Mouse (Mus musculus): ENCODE data around the gene Gm10945. TPM values are rescaled to one million over a fixed set of nuclear protein-coding genes. Genes with fewer than 3 reads are reported as not detected.
A peak's percentile ranks its signal among the peaks of the same experiment; 100 is the strongest.

Gene Gm10945
- polyA plus RNA-seq, 1 experiment from 2014 or later = not detected

DNA sequence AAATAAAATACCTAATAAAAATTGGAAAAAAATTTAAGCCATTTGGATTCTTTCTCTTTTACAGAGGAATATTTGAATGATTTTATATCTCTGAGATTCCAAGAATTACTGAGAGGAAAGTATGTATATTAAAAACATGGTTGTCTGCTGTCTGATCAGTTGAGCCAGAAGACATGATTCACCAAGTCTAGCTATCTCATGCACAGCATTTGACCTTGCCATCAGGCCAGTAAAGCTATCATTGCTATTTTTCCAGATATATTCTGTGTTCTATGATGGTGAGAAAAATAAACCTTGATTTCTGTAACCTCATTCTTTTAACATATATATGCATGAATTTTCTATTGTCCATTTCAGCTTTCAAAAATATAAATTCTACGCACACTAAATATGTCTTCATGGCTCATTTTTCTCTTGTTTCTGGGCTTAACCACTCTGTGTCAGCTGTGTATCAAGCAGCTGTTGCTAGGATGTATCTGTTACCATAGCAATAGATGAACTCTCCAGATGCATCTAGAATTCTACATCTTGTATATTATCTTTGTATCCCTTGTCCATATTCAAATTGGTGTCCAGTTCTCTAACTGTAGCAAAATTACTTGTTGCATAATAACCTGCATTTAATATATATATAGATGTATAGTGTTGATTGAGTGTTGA is 56.2 kb downstream of the Gm10945 start:
- no peak overlapping the region for H3K9ac ChIP-seq (ENCODE audit: low read length)
- no peak overlapping the region for H3K4me3 ChIP-seq (ENCODE audit: low read depth, low read length)
- no peaks in the 10 kb centered on the region for H3K27me3 ChIP-seq (replicated peaks; ENCODE audit: control insufficient read depth, insufficient read depth, low read length)
- no peak for ATAC-seq
- DNase-seq (ENCODE audit: low spot score) = peak; percentile 10
- no peak overlapping the region for H3K4me2 ChIP-seq (ENCODE audit: low read length)
- no peaks in the 10 kb centered on the region for H3K9me3 ChIP-seq (replicated peaks; ENCODE audit: control insufficient read depth, low read length)
- no peaks in the 10 kb centered on the region for H3K4me1 ChIP-seq (ENCODE audit: control insufficient read depth, insufficient read depth, low read length)
- no peaks in the 10 kb centered on the region for H3K36me3 ChIP-seq (ENCODE audit: control insufficient read depth, insufficient read depth, low read length)
- WGBS = 95% methylated on average over 1 of the region's 1 CpGs
- H3K27ac ChIP-seq (ENCODE audit: low read depth, low read length) = no peak overlapping the region

DNA sequence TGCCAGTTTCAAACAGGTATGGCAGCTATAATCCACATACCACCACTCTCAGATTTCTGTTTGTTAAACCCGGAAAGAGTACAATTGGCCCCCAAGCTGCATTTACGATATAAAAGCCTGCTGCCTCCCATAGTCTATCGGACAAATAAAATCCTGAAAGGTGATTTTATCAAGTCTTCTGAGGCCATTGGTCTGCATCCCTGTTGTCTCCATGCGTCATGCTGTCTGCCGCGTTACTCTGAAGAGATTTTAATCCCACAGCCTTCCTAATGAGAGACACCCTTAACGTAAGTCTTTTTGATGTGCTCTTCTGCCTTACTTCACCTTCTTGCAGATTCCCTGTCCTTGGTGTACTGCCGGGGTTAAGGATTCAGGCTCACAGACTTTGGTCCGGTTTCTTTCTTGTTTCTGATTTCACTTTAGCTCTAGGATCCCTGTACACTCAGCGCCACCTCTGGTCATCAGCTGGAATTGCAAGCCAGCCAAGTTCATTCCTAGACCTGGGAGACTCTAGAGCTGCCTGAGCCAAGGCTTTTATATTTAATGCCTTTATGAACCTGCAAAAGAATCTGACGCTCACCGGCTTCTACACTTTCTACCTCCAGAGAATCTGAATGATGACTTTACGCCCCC is 67.2 kb downstream of the Gm10945 start:
- ATAC-seq = peak; percentile 61
- H3K4me2 ChIP-seq (ENCODE audit: low read length) = 0 out of 2 replicates have a peak overlapping the region, but pooled peaks have one; percentile 14
- no peaks in the 10 kb centered on the region for H3K36me3 ChIP-seq (ENCODE audit: control insufficient read depth, insufficient read depth, low read length)
- no peak overlapping the region for H3K27ac ChIP-seq (ENCODE audit: low read depth, low read length)
- 53% methylated on average over 13 of the region's 13 CpGs for WGBS
- H3K4me1 ChIP-seq (ENCODE audit: control insufficient read depth, insufficient read depth, low read length) = no peaks in the 10 kb centered on the region
- no peak overlapping the region for H3K9ac ChIP-seq (ENCODE audit: low read length)
- no peaks in the 10 kb centered on the region for H3K27me3 ChIP-seq (replicated peaks; ENCODE audit: control insufficient read depth, insufficient read depth, low read length)
- H3K9me3 ChIP-seq (replicated peaks; ENCODE audit: control insufficient read depth, low read length) = no peaks in the 10 kb centered on the region
- no peak overlapping the region for H3K4me3 ChIP-seq (ENCODE audit: low read depth, low read length)
- peak; percentile 68 for DNase-seq (ENCODE audit: low spot score)

Other genes with a start within 250 kb of the Gm10945 start
- gene Oprm1, start 3.3 kb downstream of the Gm10945 start, polyA plus RNA-seq (2014; fragmentation: Nextera tagmentation; extraction: Ambion mirVana) = 0.62 and 1.7 TPM in 2 replicates